Mouse (Mus musculus): ENCODE measurements around the gene Samt2. TPM values are rescaled to one million over a fixed set of nuclear protein-coding genes. Genes with fewer than 3 reads are reported as not detected.

The Samt2 gene
- polyA plus RNA-seq (2012; rRNA removed; ENCODE audit: low replicate concordance) = not detected in 2 replicates

DNA sequence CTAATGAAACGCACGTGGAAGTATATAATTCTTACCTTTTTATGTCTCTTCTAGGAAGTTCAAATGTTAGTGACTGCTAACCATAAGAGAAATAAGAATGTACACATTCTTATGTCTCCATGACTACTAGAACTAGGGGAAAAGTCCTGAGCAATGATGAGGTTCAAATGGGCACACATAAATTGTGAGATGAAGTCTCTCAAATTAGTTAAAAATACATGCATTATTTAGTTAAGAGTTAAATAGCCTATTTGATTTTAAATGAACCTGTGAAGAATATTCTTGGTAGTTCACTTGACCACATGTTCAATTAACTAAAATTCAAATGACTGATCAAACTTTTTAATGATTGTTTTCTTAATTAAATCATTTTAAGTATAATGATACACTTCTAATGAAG lies at the start of gene Samt2:
TSS of gene Samt2 (minus strand) at position 101 of the 400 bp plus-strand sequence.

Other genes starting within 250 kb of the Samt2 start
- not detected in 2 replicates for gene 4930524N10Rik, start 236.0 kb downstream of the Samt2 start, polyA plus RNA-seq (2012; rRNA removed; ENCODE audit: low replicate concordance)
- not detected in 2 replicates for gene Samt4, start 97.4 kb downstream of the Samt2 start, polyA plus RNA-seq (2012; rRNA removed; ENCODE audit: low replicate concordance)